Mouse (Mus musculus) erythroid progenitor cell, adult 5-6 weeks (primary cell): ENCODE measurements at regions not wholly inside any gene's neighbourhood (a gene's known extent, or its start where the extent isn't known, plus 50 kb on each side); places are given as distances from the start of the nearest gene placed in this dataset.

Experiments used
- ATAC-seq: replicated peaks from 2 replicates; pipeline ENCODE4 v1.8.0; 2016; ENCODE audit warnings: moderate number of reproducible peaks, mild to moderate bottlenecking, moderate TSS enrichment, inconsistent platforms; ENCODE audit not compliant: poor library complexity, low FRiP score, severe bottlenecking

DNA sequence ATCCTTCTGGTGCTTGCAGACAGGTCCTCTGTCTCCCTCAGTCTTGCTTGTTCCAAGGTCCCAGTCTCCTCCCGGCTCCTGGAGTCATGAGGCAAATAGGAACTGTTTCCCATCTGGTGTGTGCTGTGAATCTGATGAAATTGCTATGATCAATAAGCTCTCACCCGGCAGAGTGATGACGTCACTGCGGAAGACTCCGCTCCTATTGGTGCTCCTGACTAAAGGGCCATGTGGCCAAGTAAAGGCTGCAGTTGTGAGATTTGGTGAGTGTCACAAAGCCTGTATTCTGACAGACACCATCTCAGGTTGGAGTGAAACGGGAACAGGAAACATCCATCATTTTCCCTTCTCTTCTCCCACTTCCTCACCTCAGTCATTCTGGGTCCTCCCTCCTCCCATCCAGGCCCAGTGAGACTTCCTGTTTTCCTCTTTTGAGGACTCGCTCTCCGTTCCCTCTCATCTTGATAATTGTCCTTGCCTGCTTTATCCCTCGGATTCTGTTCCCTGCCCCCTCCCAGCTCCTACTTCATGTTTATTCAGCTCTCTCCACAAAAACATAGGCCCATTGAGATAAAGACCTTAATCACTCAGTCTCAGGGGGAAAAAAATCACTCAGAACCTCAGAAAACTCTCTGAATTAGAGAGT lies 133.4 kb downstream of the Fam43a start:
- no peak for ATAC-seq

DNA sequence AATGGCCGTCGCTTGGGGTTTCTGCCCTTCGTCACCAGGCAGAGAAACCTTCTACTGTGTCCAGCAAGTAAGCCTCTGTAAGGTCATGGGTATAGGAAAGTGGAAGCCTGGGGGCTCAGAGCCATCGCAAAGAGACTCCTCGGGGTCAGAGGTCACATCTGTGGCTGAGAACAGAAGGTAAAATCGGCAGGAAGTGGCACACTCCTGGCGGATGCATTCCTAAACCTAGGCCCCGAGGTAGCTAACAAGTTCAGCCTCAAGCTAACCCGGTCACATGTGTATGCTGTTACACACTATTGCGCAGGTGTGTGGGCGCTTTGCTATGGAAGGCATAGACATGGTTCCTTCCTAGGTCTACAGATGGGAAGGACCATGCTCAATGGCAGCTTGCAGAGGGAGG lies 134.0 kb downstream of the Fam43a start:
- no peak for ATAC-seq

DNA sequence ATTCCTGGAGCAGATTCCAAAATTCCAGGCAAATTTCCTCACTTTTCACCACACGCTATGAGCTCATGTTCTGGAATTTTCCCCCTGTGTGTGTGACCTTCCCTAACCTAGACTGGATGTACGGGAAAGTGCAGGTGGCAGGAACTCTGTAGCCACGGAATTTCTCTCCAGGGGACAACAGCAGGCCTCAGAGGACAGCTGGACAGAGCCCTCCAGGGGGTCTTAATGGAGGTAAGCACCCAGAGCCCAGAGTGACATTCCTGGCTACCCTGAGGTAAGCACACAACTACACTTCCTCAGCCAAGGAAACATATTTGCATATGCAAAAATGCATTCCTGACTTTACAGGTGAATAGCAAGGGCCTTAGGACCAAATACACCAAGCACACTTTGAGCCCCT lies 135.8 kb downstream of the Fam43a start:
- ATAC-seq = no peak

DNA sequence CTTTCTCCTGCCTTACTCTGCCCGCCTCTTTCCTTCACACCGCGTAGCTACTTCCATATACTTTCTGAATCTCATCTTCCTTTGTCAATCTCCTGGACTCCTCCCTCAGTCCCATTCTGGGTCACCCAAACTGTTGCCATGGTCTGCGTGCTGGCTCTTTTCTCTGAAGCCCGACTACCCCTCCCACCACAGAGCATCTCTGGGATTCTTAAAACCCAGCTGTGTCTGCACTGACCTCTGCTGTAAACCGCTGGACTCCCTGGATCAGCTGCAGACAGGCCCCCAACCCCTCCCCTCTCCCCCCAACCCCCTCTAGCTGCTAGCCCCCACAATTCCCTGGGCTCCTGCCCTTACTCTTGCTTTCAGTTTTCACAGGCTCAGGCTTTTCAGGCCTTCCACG lies 136.4 kb downstream of the Fam43a start:
- ATAC-seq = no peak

DNA sequence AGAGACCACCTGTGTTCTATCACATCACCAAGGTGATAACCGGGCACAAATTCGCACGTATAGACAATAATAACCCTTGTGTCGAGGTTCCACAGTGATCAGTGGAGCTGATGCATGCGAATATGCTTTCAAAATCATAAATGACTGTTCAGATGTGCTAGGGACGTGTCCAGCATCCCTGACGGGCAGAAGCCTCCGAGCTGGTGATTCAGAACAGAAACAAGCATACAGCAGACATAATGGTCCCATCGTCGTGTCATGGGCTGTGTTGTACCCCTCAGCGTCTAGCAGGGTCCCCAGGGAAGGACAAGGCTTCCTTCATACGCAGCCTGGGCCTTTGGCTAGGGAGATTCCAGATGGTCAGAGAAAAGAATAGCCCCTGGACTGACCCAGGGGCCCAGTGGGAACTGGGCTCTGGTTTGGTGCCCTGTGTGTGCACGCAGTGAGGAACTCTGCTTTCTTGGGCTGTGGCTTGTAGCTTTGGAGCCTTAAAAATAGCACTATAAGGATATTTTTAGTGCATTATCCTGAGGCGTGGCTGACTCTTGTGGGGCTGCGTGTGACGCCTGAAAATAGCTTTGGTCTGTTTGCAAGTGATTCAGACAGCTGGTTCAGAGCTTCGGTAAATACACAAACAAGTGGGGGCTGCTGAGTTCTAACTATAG lies 137.3 kb downstream of the Fam43a start:
- ATAC-seq = no peak

DNA sequence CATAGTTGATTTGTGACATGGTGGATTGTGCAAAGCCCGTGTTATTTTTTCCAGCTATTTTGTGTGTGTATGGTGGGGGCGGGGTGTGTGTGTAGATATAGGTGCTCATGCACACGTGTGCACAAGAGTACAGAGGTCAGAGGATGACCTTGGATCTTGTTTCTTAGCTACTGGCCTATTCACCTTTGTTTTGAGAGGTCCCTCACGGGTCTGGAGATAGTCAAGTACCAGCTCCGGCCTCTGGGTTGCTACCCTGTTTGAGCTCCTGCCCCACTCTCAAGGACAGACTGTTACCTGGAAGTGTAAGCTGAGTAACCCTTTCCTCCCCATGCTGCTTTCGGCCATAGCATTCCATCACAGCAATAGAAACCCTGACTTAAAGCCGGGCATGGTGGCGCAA lies 138.0 kb downstream of the Fam43a start:
- no peak for ATAC-seq

DNA sequence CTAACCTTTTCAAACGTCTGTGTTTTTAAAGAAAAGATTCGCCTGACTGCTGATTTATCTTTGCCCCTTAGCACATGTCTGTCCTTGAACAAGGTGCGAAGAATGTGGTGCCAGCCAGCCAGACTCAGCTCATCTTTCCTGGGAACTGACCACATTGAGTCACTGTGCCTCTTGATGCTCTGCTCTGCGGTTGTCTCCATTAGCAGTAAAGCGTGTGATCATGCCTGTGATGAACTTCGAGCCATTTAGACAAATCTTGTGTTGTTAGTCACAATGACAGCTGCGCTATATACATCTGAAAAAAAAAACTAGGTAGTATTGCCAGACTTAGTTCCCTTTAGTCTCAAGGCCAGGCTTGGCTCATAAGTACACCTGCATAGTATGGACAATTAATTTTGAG lies 140.1 kb downstream of the Fam43a start:
- ATAC-seq = no peak

DNA sequence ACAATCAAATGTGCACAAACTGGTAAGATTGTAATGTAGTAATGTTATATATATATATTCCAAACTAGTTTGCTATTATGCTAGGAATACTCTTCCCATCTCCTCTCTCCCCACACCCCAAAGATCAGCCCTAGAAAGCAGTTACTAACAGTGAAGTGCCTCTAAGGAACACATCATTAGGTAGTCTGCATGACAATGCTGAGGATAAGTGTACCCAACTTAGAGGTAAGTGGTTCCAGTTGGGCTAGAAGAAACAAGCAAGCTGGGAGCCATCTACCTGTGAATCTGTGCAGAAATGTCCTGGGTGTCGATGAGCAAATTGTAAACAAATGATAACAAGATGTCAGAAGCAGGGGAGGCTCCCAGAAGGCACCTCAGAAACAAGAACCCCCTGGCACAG lies 141.7 kb downstream of the Fam43a start:
- no peak for ATAC-seq

DNA sequence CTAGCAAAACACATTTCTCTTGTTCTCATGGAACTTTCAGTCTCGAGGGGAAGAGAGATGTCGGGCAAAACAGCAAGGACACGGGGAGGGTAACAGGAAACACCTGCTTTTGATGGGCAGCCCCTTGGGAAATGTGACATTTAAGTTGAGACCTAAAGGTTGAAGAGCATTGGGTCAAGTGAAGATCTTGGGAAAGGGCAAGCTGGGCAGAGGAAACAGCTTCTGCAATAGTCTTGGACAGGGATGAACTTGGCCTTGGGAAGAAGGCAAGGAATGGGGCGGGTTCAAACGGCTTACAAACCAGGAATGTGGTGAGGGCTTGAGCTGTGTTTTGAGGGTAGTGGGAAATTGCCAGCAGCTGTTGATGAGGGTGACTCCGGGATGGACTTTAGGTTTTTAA lies 143.0 kb downstream of the Fam43a start:
- no peak for ATAC-seq

DNA sequence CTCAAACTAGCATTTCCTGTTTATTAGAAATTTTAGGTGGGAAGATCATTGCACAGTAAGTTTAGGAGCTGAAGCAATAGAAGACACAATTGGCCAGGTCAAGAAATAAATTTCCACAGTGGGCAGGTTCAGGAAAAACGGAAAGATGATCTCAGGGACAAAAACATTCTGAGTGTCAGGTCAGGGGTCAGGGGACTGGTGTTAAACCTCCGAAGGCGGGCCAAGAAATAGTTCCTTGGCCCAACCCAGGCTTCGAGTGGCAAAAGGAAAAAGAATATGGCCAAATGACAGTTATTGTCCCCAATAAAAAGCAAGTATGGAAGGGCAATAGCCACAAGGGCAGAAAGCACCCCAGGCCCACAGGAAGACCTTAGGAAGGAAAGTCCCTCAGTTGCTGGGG lies 144.0 kb downstream of the Fam43a start:
- no peak for ATAC-seq

DNA sequence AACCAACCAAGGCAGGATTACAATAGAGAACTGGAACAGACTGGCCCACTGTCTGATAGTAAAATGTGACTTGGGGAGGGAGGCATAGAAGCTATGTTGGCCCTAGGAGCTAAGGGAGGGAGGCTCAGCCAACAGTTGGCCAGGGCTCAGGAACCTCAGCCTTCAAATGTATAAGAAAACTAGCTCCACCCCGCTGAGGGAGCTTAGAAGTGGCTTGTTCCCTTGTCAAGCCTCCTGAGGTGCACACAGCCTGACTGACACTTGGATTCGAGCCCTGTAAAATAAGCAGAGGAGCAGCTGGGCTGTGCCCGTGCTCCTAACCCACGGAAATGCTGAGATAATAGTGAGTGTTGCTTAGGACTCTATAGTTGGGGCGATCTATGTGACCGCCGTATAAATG lies 144.7 kb downstream of the Fam43a start:
- no peak for ATAC-seq

DNA sequence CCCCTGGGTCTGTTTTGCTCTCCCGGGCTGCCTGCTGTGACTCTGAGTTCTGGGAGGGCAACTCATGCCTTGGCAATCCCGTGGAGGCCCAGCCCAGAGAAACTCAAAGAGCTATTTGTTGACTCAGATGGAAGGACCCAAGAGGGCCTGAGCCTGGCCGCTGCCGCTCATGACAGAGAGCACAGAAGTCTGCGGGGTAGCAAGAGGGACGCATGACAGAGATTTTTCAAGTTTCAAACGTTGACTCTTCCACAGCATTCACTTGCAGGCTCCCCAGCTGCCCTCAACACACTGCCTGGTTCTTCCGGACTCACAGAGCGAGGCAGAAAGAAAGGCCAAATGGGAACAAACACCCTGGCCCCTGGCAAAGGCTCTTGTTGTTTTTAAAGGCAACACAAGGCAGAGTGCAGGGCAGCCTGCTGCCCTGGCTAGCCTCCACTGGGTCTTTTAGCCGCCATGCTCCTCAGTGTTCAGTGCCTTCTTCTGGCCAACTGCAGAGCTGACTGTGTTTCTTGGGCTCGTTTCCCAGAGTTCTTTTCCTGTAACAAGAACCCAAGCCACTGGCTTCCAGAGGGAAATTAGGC lies 146.2 kb downstream of the Fam43a start:
- no peak for ATAC-seq

DNA sequence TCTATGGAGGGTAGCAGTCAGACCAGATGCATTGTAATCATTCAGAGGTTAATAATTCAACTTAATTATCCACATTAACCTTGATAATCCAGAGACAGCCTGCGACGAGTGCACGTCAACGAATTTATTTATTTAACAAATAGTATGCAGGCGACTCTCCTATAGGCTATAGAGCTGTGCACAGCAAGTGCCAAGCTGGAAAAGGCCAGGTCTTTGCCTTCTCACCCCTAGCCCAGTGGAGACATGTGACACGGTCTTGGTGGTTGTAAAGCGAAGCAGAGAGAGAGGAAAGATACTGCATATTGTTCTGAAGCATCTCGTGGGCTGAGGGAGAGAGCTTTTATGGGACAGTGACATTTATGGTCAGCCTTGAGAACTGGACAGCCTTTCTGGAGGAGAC lies 146.7 kb downstream of the Fam43a start:
- ATAC-seq = no peak

DNA sequence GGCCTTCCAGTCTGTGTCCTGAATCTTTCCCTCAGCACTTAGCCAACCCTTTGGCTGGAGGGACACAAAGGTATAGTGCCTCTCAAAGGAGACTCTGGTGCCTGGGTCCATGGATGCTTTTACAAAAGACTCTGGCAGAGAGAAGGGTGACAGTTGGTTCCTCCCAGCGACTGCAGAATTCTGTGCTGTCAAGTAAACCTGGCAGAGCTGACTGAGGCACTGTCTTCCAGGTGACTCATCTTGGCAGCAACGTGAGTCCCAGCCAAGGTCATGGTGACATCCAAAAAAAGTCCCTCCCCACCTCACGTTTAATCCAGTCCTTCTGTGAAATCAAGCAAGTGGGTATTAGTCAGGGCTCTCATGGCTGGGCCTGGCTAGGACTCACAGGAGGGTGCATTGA lies 150.3 kb downstream of the Fam43a start:
- no peak for ATAC-seq

DNA sequence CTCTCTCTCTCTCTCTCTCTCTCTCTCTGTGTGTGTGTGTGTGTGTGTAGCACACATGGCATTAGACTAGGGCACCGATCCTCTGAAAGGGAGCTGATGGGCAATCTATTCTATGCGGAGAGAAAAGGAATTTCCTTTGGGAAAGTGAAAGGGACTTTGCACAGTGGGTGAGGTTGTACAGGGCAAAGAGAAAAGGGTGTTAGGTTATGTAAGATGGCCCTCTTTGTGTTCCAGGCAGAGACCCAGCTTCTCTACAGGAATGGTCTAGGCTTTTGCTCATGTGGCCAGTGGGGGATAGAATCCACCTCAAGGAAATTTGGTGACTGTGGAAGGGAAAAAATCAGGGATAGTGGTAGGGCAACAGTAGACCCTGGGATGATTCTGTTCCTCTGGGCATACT lies 156.2 kb downstream of the Fam43a start:
- no peak for ATAC-seq

DNA sequence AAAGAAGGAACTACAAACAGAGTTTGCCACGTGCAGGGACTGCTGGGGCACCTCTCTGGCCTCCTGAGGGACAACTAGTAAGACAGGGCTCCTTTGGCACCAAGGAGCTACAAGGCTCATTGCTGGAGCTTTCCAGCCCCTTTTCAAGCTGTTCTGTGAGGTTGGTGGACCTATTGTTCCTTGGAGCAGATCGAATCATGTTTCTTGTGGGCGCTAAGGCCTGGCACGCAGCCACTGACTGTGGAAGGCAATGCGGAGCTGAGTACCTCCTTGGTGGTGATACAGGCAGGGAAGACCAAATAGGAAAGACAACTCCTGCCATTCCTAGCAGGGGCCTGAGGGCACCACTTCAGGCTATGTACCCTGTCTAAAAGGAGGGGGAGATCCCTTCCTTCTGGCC lies 157.2 kb downstream of the Fam43a start:
- ATAC-seq = no peak

DNA sequence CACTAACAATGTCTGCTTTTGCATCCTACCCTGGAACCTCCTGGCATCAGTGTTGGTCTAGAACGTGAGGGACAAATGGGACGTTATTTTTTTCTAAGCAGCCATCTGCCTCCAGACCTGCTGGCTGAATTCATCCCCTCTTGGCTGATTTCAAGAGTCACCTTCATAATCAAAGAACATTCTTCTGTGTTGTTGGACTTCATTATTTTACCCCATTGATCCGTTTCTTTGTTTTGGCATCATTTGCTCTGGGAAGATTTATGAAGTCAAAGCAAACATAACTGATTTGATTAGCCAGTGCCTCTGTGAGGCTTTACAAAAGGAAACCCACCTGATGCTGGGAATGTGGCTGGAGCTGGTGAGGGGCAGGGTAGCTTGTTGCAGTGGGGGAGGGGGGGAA lies 158.0 kb downstream of the Fam43a start:
- no peak for ATAC-seq

DNA sequence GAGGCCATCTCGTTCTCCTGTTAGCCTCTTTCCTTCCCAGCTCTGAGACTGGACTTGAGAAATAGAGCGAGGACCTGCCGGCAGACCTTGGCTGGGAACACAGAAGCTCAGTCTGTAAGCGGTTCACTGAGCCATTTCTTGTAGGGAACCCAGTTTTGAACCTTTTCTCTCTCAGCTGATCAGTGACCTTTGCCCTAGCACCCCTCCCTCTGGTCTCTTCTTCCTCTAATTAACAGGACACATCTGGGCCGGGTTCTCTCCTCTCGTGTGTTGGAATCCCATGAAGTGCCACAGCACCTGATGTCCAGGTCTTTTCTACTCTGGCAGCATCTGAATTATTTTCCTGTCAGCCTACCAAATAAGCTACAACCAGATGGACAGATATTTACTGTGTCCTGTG lies 158.5 kb downstream of the Fam43a start:
- no peak for ATAC-seq

DNA sequence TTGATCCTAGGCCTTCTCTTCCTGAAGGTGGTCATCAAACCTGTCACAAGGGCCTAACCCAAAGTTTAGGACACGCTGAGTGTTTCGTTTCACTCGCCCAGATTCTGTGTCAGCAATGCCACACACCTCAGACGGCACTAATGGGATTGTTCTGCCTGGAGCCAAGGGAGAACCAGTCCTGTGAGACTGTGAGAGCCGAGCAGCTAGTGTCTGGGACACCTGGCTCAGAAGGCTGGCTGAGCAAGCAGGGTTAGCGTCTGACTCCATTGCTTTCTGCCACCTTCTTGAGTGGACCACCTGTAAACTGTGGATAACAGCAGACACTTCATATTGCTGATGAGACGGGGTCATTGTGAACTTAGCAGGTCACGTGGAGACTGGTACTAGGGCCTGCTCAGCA lies 160.0 kb downstream of the Fam43a start:
- ATAC-seq = no peak

DNA sequence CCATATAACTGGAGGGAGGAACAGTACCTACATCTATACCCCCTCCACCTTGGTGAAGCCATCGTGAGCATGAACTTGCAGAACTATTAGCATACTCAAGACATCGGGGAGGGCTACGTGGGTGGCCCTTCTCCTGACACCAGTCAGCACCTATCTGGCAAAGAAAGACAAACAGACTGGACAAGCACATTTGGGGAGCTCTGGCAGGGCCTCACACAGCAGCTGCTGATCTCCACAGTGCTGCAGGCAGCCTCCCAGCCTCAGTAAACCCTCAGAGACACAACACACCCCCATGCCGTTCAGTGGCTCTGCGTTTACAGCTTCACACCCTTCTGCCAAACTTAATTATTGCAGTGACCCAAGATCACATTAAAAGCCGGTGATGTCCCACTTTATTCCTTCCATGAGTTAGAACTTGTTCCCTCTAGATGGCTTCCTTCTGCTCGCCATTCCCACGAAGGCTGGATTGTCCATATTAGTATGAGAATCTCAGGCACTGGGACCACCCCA lies 161.7 kb downstream of the Fam43a start:
- no peak for ATAC-seq

DNA sequence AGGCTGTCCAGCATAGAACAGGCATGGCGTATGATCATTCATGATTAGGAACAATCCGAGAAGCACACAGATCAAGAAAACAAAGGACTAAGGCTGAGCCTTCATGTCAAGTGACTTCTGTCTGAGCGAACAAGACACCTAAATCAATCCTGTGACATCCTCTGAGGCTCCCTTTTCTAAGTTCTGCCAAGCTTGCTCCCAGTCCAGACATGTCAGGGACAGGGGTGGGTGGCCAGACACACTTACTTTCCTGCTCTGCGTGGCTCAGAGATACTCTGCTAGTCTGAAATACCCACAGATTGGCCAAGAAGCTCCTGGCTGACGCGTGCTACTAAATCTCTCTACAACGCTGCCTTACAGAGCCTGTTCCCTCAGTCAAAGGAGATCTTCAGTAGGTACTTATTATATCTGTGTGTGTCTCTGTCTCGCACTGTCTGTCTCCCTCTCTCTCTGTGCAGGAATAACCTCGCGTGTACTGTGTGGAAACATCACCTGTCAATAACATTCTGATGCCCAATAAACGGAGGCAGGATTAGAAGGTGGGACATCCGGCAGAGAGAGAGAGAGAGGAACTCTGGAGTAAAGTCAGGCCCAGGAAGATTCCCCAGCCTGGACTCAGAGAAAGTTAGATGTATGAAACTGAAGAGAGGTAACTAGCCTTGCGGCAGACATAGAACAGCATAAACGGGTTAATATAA lies 163.5 kb downstream of the Fam43a start:
- no peak for ATAC-seq
